Mouse (Mus musculus): ENCODE data around the gene Rbm20. TPM values are rescaled to one million over a fixed set of nuclear protein-coding genes. Genes with fewer than 3 reads are reported as not detected.

The Rbm20 gene
- polyA plus RNA-seq, 1 experiment from 2014 or later = 52.0 TPM

DNA sequence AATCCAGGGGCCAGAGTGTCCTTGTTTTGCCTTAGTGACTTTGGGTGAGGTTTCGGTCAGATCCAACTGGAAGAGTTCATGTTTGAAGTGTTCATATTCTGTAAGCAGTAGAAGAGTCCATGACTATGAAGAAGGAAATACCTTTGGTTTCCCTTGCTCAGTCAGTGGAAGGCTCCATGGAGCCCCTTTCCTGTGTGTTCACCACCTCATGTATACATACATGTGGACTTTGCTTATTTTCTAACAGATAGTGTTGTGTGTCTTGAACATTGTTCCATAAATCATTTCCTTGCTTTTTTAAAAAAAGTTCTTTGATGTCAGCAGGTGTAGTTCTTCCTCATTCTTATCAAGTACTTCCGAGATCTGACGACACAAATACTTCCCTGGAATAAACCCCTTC is 68.2 kb downstream of the Rbm20 start:
- peaks cover 15 to 35% of the 10 kb centered on the region in 2 experiments for H3K4me1 ChIP-seq (ENCODE audit: control insufficient read depth in 2 of 2, insufficient read depth in 2 of 2, low read length in 2 of 2)
- H3K9me3 ChIP-seq (ENCODE audit: control insufficient read depth, low read length) = no peaks in the 10 kb centered on the region
- H3K36me3 ChIP-seq (ENCODE audit: control insufficient read depth, insufficient read depth, low read length) = 0 out of 2 replicates have a peak, but pooled peaks cover 4% of the 10 kb centered on the region
- H3K27me3 ChIP-seq (ENCODE audit: control insufficient read depth, insufficient read depth, low read length) = no peaks in the 10 kb centered on the region
- ATAC-seq (ENCODE audit: insufficient number of reproducible peaks, insufficient read depth, low FRiP score, low read depth) = no peak
- no peak overlapping the region; a peak in 1 of 4 replicates for H3K27ac ChIP-seq (replicated peaks in 1 of 2; ENCODE audit: control insufficient read depth in 1 of 2, insufficient read depth in 1 of 2, low read depth in 2 of 2, low read length in 2 of 2)
- no peak overlapping the region for H3K4me2 ChIP-seq (ENCODE audit: low read length)
- H3K9ac ChIP-seq (ENCODE audit: low read length) = no peak overlapping the region
- WGBS = 71% methylated on average over 3 of the region's 3 CpGs
- no peak overlapping the region for H3K4me3 ChIP-seq (ENCODE audit: control insufficient read depth in 1 of 2, insufficient read depth in 1 of 2, low read depth in 1 of 2, low read length in 2 of 2)

DNA sequence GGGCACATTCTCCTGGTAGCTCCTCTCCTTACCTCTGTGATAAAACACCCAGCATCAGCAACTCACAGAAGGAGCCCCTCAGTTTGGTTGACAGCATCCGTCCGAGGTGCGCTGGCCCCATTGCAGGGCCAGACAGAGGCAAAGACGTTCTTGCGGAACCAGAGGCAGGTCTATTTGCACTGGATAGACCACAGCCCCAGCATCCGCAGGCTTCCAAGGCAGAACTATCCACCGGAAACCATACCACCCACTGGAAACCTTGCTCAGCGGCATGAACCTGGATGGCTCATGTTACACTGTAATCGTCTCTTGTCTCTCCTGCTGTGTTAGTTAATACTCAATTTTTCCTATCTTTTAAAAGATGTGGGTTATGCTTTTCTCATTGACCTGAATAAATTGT is 69.0 kb downstream of the Rbm20 start:
- Histone ChIP-seq H3K4me3 (ENCODE audit: control insufficient read depth in 1 of 2, insufficient read depth in 1 of 2, low read depth in 1 of 2, low read length in 2 of 2) (no peak overlapping the region), H3K36me3 (ENCODE audit: control insufficient read depth, insufficient read depth, low read length) (0 out of 2 replicates have a peak, but pooled peaks cover 4% of the 10 kb centered on the region), H3K4me1 (ENCODE audit: control insufficient read depth in 2 of 2, insufficient read depth in 2 of 2, low read length in 2 of 2) (peaks cover 16 to 31% of the 10 kb centered on the region in 2 experiments), H3K9ac (ENCODE audit: low read length) (no peak overlapping the region), H3K9me3 (ENCODE audit: control insufficient read depth, low read length) (no peaks in the 10 kb centered on the region), H3K27me3 (ENCODE audit: control insufficient read depth, insufficient read depth, low read length) (no peaks in the 10 kb centered on the region), H3K4me2 (ENCODE audit: low read length) (no peak overlapping the region), H3K27ac (replicated peaks in 1 of 2; ENCODE audit: control insufficient read depth in 1 of 2, insufficient read depth in 1 of 2, low read depth in 2 of 2, low read length in 2 of 2) (no peak overlapping the region)
- ATAC-seq (ENCODE audit: insufficient number of reproducible peaks, insufficient read depth, low FRiP score, low read depth) = no peak
- WGBS = 77% methylated on average over 9 of the region's 9 CpGs

DNA sequence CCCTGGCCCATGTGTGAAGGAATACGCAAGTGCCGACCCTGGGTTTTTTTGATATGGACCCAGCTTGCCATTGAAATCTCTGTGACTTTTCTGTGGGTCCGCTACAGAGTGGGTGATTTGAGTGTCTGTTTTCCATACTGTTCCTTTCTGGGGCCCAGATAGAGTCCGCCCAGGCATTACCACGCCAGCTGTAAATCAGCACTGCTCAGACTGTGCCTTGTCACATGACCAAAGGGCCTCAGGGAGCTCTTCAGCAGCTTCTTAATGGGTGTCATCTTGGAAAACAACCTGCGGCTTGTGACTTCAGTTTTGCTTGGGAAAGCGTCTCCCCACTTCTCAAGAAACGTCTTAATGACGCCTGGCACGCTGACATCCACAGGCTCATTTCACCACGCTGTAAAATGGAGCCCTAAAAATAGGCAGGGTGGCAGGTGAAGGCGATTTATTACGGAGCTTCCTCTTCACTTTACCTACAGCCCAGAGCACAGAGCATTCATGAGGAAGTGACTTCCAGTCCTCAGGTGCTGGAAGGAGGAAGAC is 71.2 kb downstream of the Rbm20 start:
- Histone ChIP-seq H3K4me2 (ENCODE audit: low read length) (no peak overlapping the region), H3K9ac (ENCODE audit: low read length) (no peak overlapping the region), H3K9me3 (ENCODE audit: control insufficient read depth, low read length) (no peaks in the 10 kb centered on the region), H3K27me3 (ENCODE audit: control insufficient read depth, insufficient read depth, low read length) (no peaks in the 10 kb centered on the region), H3K36me3 (ENCODE audit: control insufficient read depth, insufficient read depth, low read length) (0 out of 2 replicates have a peak, but pooled peaks cover 4% of the 10 kb centered on the region), H3K4me1 (ENCODE audit: control insufficient read depth in 2 of 2, insufficient read depth in 2 of 2, low read length in 2 of 2) (peaks cover 25 to 35% of the 10 kb centered on the region in 2 experiments), H3K4me3 (ENCODE audit: control insufficient read depth in 1 of 2, insufficient read depth in 1 of 2, low read depth in 1 of 2, low read length in 2 of 2) (no peak overlapping the region), H3K27ac (replicated peaks in 1 of 2; ENCODE audit: control insufficient read depth in 1 of 2, insufficient read depth in 1 of 2, low read depth in 2 of 2, low read length in 2 of 2) (no peak overlapping the region)
- WGBS = 78% methylated on average over 13 of the region's 13 CpGs
- no peak for ATAC-seq (ENCODE audit: insufficient number of reproducible peaks, insufficient read depth, low FRiP score, low read depth)

DNA sequence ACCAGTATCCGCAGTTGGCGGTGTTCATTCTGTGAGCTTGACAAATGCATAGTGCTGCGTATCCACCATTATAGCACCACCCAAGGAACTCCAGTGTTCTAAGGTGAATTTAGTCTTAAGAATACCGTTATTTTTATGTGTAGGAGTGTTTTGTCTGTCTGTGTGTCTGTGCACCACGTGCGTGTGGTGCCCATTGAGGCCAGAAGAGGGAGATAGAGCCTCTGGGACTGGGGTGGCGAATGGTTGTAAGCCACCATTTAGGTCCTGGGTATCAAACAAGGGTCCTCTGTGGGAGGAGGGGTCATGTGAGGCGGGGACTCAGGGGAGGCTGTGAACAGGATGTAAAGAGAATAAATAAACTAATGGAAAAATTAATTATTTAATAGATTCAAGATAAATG is 72.2 kb downstream of the Rbm20 start:
- 95% methylated on average over 8 of the region's 8 CpGs for WGBS
- Histone ChIP-seq H3K9me3 (ENCODE audit: control insufficient read depth, low read length) (no peaks in the 10 kb centered on the region), H3K9ac (ENCODE audit: low read length) (no peak overlapping the region), H3K4me3 (ENCODE audit: control insufficient read depth in 1 of 2, insufficient read depth in 1 of 2, low read depth in 1 of 2, low read length in 2 of 2) (no peak overlapping the region), H3K27ac (replicated peaks in 1 of 2; ENCODE audit: control insufficient read depth in 1 of 2, insufficient read depth in 1 of 2, low read depth in 2 of 2, low read length in 2 of 2) (no peak overlapping the region), H3K36me3 (ENCODE audit: control insufficient read depth, insufficient read depth, low read length) (0 out of 2 replicates have a peak, but pooled peaks cover 4% of the 10 kb centered on the region), H3K4me1 (ENCODE audit: control insufficient read depth in 2 of 2, insufficient read depth in 2 of 2, low read length in 2 of 2) (peaks cover 27 to 43% of the 10 kb centered on the region in 2 experiments), H3K4me2 (ENCODE audit: low read length) (no peak overlapping the region), H3K27me3 (ENCODE audit: control insufficient read depth, insufficient read depth, low read length) (no peaks in the 10 kb centered on the region)
- no peak for ATAC-seq (ENCODE audit: insufficient number of reproducible peaks, insufficient read depth, low FRiP score, low read depth)

DNA sequence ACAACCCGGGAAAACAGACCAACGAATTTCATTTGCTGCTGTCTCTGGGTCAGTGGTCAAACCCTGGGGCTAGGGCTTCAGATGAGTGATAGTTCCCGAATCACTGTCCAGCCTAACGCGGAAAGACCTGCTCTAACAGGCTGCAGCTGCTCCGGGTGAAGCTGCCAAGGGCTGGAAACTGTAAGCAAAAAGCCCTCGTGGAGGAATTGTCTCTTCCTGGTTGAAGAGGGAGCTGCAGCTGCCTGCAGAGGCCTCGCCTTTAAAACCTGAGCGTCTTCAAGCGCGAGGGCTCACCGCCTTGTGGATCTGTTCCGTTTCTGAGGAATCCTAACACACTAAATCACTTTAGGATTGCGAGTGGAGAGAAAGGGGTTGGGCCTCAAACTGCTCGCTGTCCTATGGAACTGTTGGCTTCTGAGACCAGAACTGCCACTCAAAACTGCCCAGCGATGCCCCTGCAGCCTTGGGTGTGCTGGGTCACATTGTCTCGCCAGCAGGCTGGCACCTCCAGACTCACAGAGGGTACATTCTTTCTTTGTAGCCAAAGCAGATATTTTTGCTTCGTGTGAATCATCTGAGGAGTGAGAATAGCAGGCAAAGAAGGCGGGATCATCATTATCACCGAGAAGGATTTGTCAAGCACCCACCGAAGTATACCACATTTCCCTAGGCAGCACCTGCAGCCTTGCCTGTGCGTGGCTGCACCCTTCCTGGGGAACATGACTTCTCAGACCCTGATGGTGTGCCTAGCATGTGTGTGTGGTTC is 74.5 kb downstream of the Rbm20 start:
- Histone ChIP-seq H3K27ac (replicated peaks in 1 of 2; ENCODE audit: control insufficient read depth in 1 of 2, insufficient read depth in 1 of 2, low read depth in 2 of 2, low read length in 2 of 2) (peak overlapping the region; percentile 58 to 72), H3K9ac (ENCODE audit: low read length) (no peak overlapping the region)
- 51% methylated on average over 22 of the region's 22 CpGs for WGBS

DNA sequence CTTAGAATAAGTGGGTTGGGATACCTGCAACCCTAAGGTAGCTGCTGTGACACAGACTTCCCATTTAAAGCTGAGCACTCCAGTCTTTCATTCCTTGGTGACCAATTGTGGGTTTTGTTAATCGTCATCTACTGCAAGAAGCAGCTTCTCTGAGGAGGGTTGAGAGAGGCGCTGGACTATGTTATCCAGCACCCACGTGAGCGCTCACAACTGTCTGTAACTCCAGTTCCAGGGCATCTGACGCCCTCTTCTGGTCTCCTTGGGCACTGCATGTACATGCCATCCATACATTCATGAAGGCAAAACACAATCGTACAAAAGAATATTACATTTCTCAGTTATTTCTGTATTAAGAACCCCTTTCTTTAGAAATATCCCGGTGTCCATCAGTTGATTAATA is 75.9 kb downstream of the Rbm20 start:
- H3K4me1 ChIP-seq (ENCODE audit: control insufficient read depth in 2 of 2, insufficient read depth in 2 of 2, low read length in 2 of 2) = peaks cover 28 to 52% of the 10 kb centered on the region in 2 experiments
- 50% methylated on average over 7 of the region's 7 CpGs for WGBS
- no peak overlapping the region for H3K27ac ChIP-seq (replicated peaks in 1 of 2; ENCODE audit: control insufficient read depth in 1 of 2, insufficient read depth in 1 of 2, low read depth in 2 of 2, low read length in 2 of 2)
- no peak overlapping the region for H3K4me2 ChIP-seq (ENCODE audit: low read length)
- H3K9ac ChIP-seq (ENCODE audit: low read length) = no peak overlapping the region
- H3K27me3 ChIP-seq (ENCODE audit: control insufficient read depth, insufficient read depth, low read length) = no peaks in the 10 kb centered on the region
- H3K9me3 ChIP-seq (ENCODE audit: control insufficient read depth, low read length) = peaks cover 6% of the 10 kb centered on the region; the same call in 1 of the 2 replicates
- no peak for ATAC-seq (ENCODE audit: insufficient number of reproducible peaks, insufficient read depth, low FRiP score, low read depth)
- no peaks in the 10 kb centered on the region for H3K36me3 ChIP-seq (ENCODE audit: control insufficient read depth, insufficient read depth, low read length)
- no peak overlapping the region for H3K4me3 ChIP-seq (ENCODE audit: control insufficient read depth in 1 of 2, insufficient read depth in 1 of 2, low read depth in 1 of 2, low read length in 2 of 2)

More for the DNA sequence above, 74.5 kb downstream of the Rbm20 start:
- Histone ChIP-seq H3K4me3 (ENCODE audit: control insufficient read depth in 1 of 2, insufficient read depth in 1 of 2, low read depth in 1 of 2, low read length in 2 of 2) (no peak overlapping the region), H3K36me3 (ENCODE audit: control insufficient read depth, insufficient read depth, low read length) (0 out of 2 replicates have a peak, but pooled peaks cover 4% of the 10 kb centered on the region), H3K4me2 (ENCODE audit: low read length) (no peak overlapping the region), H3K4me1 (ENCODE audit: control insufficient read depth in 2 of 2, insufficient read depth in 2 of 2, low read length in 2 of 2) (peaks cover 28 to 46% of the 10 kb centered on the region in 2 experiments), H3K9me3 (ENCODE audit: control insufficient read depth, low read length) (peaks cover 5% of the 10 kb centered on the region; the same call in 1 of the 2 replicates), H3K27me3 (ENCODE audit: control insufficient read depth, insufficient read depth, low read length) (no peaks in the 10 kb centered on the region)
- ATAC-seq (ENCODE audit: insufficient number of reproducible peaks, insufficient read depth, low FRiP score, low read depth) = no peak

DNA sequence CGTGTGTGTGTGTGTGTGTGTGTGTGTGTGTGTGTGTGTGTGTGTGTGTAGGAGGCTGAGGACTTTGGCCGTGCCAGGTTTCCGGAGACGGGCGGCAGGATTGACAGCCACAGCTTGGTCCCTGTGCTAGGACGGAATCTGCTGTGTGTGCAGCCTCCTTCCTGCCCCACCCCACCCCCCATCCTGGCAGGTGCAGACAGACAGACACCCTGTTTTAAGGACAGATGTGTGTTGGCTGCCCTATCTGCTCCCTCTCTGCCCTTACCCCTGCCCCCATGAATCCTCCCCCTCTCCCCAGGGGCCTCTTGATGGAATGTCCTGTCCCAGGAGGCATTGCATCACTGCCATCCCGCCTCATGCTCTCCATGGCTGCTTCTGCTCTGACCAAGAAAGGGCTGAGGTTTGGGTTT is 77.3 kb downstream of the Rbm20 start:
- peak overlapping the region; percentile 38 for H3K4me2 ChIP-seq (ENCODE audit: low read length)
- H3K4me3 ChIP-seq (ENCODE audit: control insufficient read depth in 1 of 2, insufficient read depth in 1 of 2, low read depth in 1 of 2, low read length in 2 of 2) = no peak overlapping the region
- H3K9ac ChIP-seq (ENCODE audit: low read length) = peak overlapping the region; percentile 27; the same call in 1 of the 2 replicates
- H3K4me1 ChIP-seq (ENCODE audit: control insufficient read depth in 2 of 2, insufficient read depth in 2 of 2, low read length in 2 of 2) = peaks cover 23 to 50% of the 10 kb centered on the region in 2 experiments
- WGBS = 23% methylated on average over 7 of the region's 7 CpGs
- peaks cover 6% of the 10 kb centered on the region; the same call in 1 of the 2 replicates for H3K9me3 ChIP-seq (ENCODE audit: control insufficient read depth, low read length)
- H3K27me3 ChIP-seq (ENCODE audit: control insufficient read depth, insufficient read depth, low read length) = no peaks in the 10 kb centered on the region
- H3K27ac ChIP-seq (replicated peaks in 1 of 2; ENCODE audit: control insufficient read depth in 1 of 2, insufficient read depth in 1 of 2, low read depth in 2 of 2, low read length in 2 of 2) = peak overlapping the region; percentile 45 to 78
- peak; percentile 62 for ATAC-seq (ENCODE audit: insufficient number of reproducible peaks, insufficient read depth, low FRiP score, low read depth)
- H3K36me3 ChIP-seq (ENCODE audit: control insufficient read depth, insufficient read depth, low read length) = no peaks in the 10 kb centered on the region

Data from heart, embryonic 14.5 days (tissue).